Mouse (Mus musculus) neural tube, embryonic 11.5 days (tissue): ENCODE measurements around the gene Ptk7. TPM values are rescaled to one million over a fixed set of nuclear protein-coding genes. Genes with fewer than 3 reads are reported as not detected.

Experiments used
- ATAC-seq: fragments of 200-750 bp; cut with Nextera tagmentation; 2 replicates; pipeline ENCODE4 v1.8.0; 2017; ENCODE audit warnings: moderate number of reproducible peaks, mild to moderate bottlenecking, moderate TSS enrichment, moderate library complexity; ENCODE audit not compliant: insufficient read depth, low FRiP score, low TSS enrichment
- DNase-seq: peaks from one replicate; pipeline ENCODE4 v3.0.0-alpha.2; 2015; ENCODE audit warnings: low spot score
- H3K27ac ChIP-seq: fragments of 300-500 bp; sonication (generic); 2 replicates; pipeline ENCODE4 v1.5.1; 2014; ENCODE audit warnings: low read depth, mild to moderate bottlenecking, low read length
- H3K27me3 ChIP-seq: fragments of 300-500 bp; sonication (generic); 2 replicates; pipeline ENCODE4 v1.6.1; 2014; ENCODE audit warnings: mild to moderate bottlenecking, low read length, mixed read lengths; ENCODE audit not compliant: control insufficient read depth, insufficient read depth
- H3K36me3 ChIP-seq: fragments of 300-500 bp; sonication (generic); 2 replicates; pipeline ENCODE4 v1.6.1; 2014; ENCODE audit warnings: mild to moderate bottlenecking, low read length, moderate library complexity, mixed read lengths; ENCODE audit not compliant: control insufficient read depth, insufficient read depth
- H3K4me1 ChIP-seq: fragments of 300-500 bp; sonication (generic); 2 replicates; pipeline ENCODE4 v1.6.1; 2014; ENCODE audit warnings: low read length, mixed read lengths; ENCODE audit not compliant: control insufficient read depth, insufficient read depth
- H3K4me2 ChIP-seq: fragments of 300-500 bp; sonication (generic); 2 replicates; pipeline ENCODE4 v1.6.1; 2014; ENCODE audit warnings: low read depth, mild to moderate bottlenecking, moderate library complexity
- H3K4me3 ChIP-seq: fragments of 300-500 bp; sonication (generic); 2 replicates; pipeline ENCODE4 v1.5.1; 2014; ENCODE audit warnings: low read depth, low read length
- H3K9ac ChIP-seq: fragments of 300-500 bp; sonication (generic); 2 replicates; pipeline ENCODE4 v1.6.1; 2014; ENCODE audit warnings: mild to moderate bottlenecking, low read length
- H3K9me3 ChIP-seq: fragments of 300-500 bp; sonication (generic); 2 replicates; pipeline ENCODE4 v1.6.1; 2016; ENCODE audit warnings: low read length; ENCODE audit not compliant: control insufficient read depth
- WGBS: fragments of 180-500 bp; shearing (Covaris S2); extraction: QIAGEN DNeasy Blood & Tissue Kit; methylation state at CpG from one replicate; pipeline ENCODE4 v1.1.7; 2014; 5-methylcytosine and 5-hydroxymethylcytosine counted together
- polyA plus RNA-seq: library from polyadenylated mRNA; unstranded; fragments of >200 nt; fragmentation: Nextera tagmentation; extraction: Ambion mirVana; gene quantifications from 2 replicates; pipeline ENCODE4 v1.2.1, GENCODE M21; 2014

Gene Ptk7
- polyA plus RNA-seq, 1 experiment from 2014 or later, result 32.9 TPM

GRCm38 (mm10) chr17:46618769-46619682 is 10.3 kb downstream of the Ptk7 start:
- DNase-seq (peak; percentile 62), ATAC-seq (0 out of 2 replicates have a peak, but pooled peaks have one; percentile 43)
- peak overlapping the region; percentile 63 for H3K9ac ChIP-seq
- WGBS, result 4% methylated on average over 27 of the region's 27 CpGs
- peak overlapping the region; percentile 18 for H3K4me2 ChIP-seq
- peaks cover 50% of the 10 kb centered on the region for H3K4me1 ChIP-seq
- H3K27ac ChIP-seq, result peak overlapping the region; percentile 83
- no peaks in the 10 kb centered on the region for H3K9me3 ChIP-seq
- no peak overlapping the region for H3K4me3 ChIP-seq
- no peaks in the 10 kb centered on the region for H3K36me3 ChIP-seq
- H3K27me3 ChIP-seq, result no peaks in the 10 kb centered on the region

GRCm38 (mm10) chr17:46618394-46618768 is 10.9 kb downstream of the Ptk7 start:
- peak overlapping the region; percentile 63 for H3K9ac ChIP-seq
- H3K4me2 ChIP-seq, result peak overlapping the region; percentile 18
- H3K9me3 ChIP-seq, result no peaks in the 10 kb centered on the region
- H3K27ac ChIP-seq, result peak overlapping the region; percentile 83
- H3K4me3 ChIP-seq, result no peak overlapping the region
- DNase-seq, result no peak
- WGBS, result 4% methylated on average over 6 of the region's 6 CpGs
- H3K4me1 ChIP-seq, result peaks cover 55% of the 10 kb centered on the region
- H3K27me3 ChIP-seq, result no peaks in the 10 kb centered on the region
- H3K36me3 ChIP-seq, result no peaks in the 10 kb centered on the region
- ATAC-seq, result no peak

- DNase-seq, result no peak
- Histone ChIP-seq H3K4me3 (no peak overlapping the region), H3K4me2 (no peak overlapping the region), H3K4me1 (peaks cover 53% of the 10 kb centered on the region), H3K27ac (0 out of 2 replicates have a peak overlapping the region, but pooled peaks have one; percentile 7), H3K36me3 (no peaks in the 10 kb centered on the region), H3K27me3 (no peaks in the 10 kb centered on the region), H3K9me3 (no peaks in the 10 kb centered on the region), H3K9ac (no peak overlapping the region)
- ATAC-seq, result no peak
- WGBS, result 23% methylated on average over 12 of the region's 12 CpGs
Measured at GRCm38 (mm10) chr17:46617799-46618198, 11.5 kb downstream of the Ptk7 start.

GRCm38 (mm10) chr17:46613229-46613628 is 16.1 kb downstream of the Ptk7 start:
- Histone ChIP-seq H3K36me3 (no peaks in the 10 kb centered on the region), H3K27me3 (no peaks in the 10 kb centered on the region), H3K4me2 (no peak overlapping the region), H3K4me1 (peaks cover 39% of the 10 kb centered on the region), H3K27ac (no peak overlapping the region), H3K9me3 (no peaks in the 10 kb centered on the region), H3K4me3 (no peak overlapping the region), H3K9ac (no peak overlapping the region)
- 17% methylated on average over 3 of the region's 3 CpGs for WGBS
- ATAC-seq, result no peak
- no peak for DNase-seq

- Histone ChIP-seq H3K9me3 (no peaks in the 10 kb centered on the region), H3K27me3 (no peaks in the 10 kb centered on the region), H3K36me3 (no peaks in the 10 kb centered on the region), H3K4me2 (no peak overlapping the region), H3K4me3 (no peak overlapping the region), H3K4me1 (peaks cover 35% of the 10 kb centered on the region), H3K27ac (no peak overlapping the region), H3K9ac (no peak overlapping the region)
- ATAC-seq, result no peak
- no peak for DNase-seq
- WGBS, result 32% methylated on average over 4 of the region's 4 CpGs
Measured at GRCm38 (mm10) chr17:46612820-46613219, 16.5 kb downstream of the Ptk7 start.

- WGBS, result 41% methylated on average over 2 of the region's 2 CpGs
Measured at GRCm38 (mm10) chr17:46612189-46612588, 17.1 kb downstream of the Ptk7 start.

GRCm38 (mm10) chr17:46611316-46611715 is 18.0 kb downstream of the Ptk7 start:
- no peaks in the 10 kb centered on the region for H3K36me3 ChIP-seq
- H3K4me2 ChIP-seq, result no peak overlapping the region
- no peak for DNase-seq
- peaks cover 23% of the 10 kb centered on the region for H3K4me1 ChIP-seq
- no peaks in the 10 kb centered on the region for H3K9me3 ChIP-seq
- H3K4me3 ChIP-seq, result no peak overlapping the region
- no peak for ATAC-seq
- no peaks in the 10 kb centered on the region for H3K27me3 ChIP-seq
- H3K27ac ChIP-seq, result no peak overlapping the region
- H3K9ac ChIP-seq, result no peak overlapping the region
- 95% methylated on average over 6 of the region's 6 CpGs for WGBS

More at GRCm38 (mm10) chr17:46612189-46612588, 17.1 kb downstream of the Ptk7 start:
- H3K27ac ChIP-seq, result no peak overlapping the region
- ATAC-seq, result no peak
- no peak overlapping the region for H3K4me3 ChIP-seq
- H3K9ac ChIP-seq, result no peak overlapping the region
- H3K4me1 ChIP-seq, result peaks cover 28% of the 10 kb centered on the region
- no peak overlapping the region for H3K4me2 ChIP-seq
- no peaks in the 10 kb centered on the region for H3K27me3 ChIP-seq
- no peak for DNase-seq
- no peaks in the 10 kb centered on the region for H3K9me3 ChIP-seq
- H3K36me3 ChIP-seq, result no peaks in the 10 kb centered on the region

GRCm38 (mm10) chr17:46609721-46610514 is 19.4 kb downstream of the Ptk7 start:
- H3K4me2 ChIP-seq, result no peak overlapping the region
- WGBS, result 56% methylated on average over 15 of the region's 15 CpGs
- no peaks in the 10 kb centered on the region for H3K36me3 ChIP-seq
- no peak overlapping the region for H3K4me3 ChIP-seq
- ATAC-seq (no peak), DNase-seq (no peak)
- no peaks in the 10 kb centered on the region for H3K27me3 ChIP-seq
- H3K9ac ChIP-seq, result no peak overlapping the region
- H3K27ac ChIP-seq, result 0 out of 2 replicates have a peak overlapping the region, but pooled peaks have one; percentile 11
- no peaks in the 10 kb centered on the region for H3K9me3 ChIP-seq
- H3K4me1 ChIP-seq, result peaks cover 20% of the 10 kb centered on the region
